Mouse (Mus musculus) MEL (cell line): ENCODE results near the gene Rnf44. TPM values are rescaled to one million over a fixed set of nuclear protein-coding genes. Genes with fewer than 3 reads are reported as not detected.

ENCODE experiments used
- DNase-seq: peaks from one replicate; pipeline ENCODE4 v3.0.0; 2011; ENCODE audit warnings: low read depth, low spot score
- H3K27ac ChIP-seq: 2 replicates; pipeline ENCODE4 v1.5.1; 2012; ENCODE audit warnings: low read depth, mild to moderate bottlenecking, control low read depth, low read length, moderate library complexity; ENCODE audit not compliant: control insufficient read depth
- H3K27me3 ChIP-seq, 2 experiments: fragments of 150-350 bp in 1 of 2; sonication (generic) in 1 of 2; 2 replicates each; pipeline ENCODE4 v1.6.1; 2012; ENCODE audit warnings: low read length in 2 of 2, mild to moderate bottlenecking in 2 of 2, improper control_type of control experiment in 1 of 2, moderate library complexity in 1 of 2; ENCODE audit not compliant: insufficient read depth in 2 of 2, control insufficient read depth in 1 of 2
- H3K36me3 ChIP-seq, 2 experiments: 2 replicates each; pipeline ENCODE4 v1.6.1; 2012 to 2014; ENCODE audit warnings: low read length in 2 of 2, improper control_type of control experiment in 1 of 2, inconsistent platforms in 1 of 2, mild to moderate bottlenecking in 1 of 2; ENCODE audit not compliant: insufficient read depth in 2 of 2, control insufficient read depth in 1 of 2
- H3K4me1 ChIP-seq, 2 experiments: fragments of 150-350 bp in 1 of 2; sonication (generic) in 1 of 2; 2 replicates each; pipeline ENCODE4 v1.6.1; 2012; ENCODE audit warnings: low read length in 2 of 2, improper control_type of control experiment in 1 of 2, mild to moderate bottlenecking in 1 of 2; ENCODE audit not compliant: insufficient read depth in 2 of 2, control insufficient read depth in 1 of 2
- H3K4me3 ChIP-seq, 2 experiments: fragments of 150-350 bp in 1 of 2; sonication (generic) in 1 of 2; 2 replicates each; pipeline ENCODE4 v1.5.1; 2012; ENCODE audit warnings: low read depth in 2 of 2, low read length in 2 of 2, mild to moderate bottlenecking in 2 of 2, moderate library complexity in 2 of 2, control low read depth in 1 of 2, improper control_type of control experiment in 1 of 2; ENCODE audit not compliant: control insufficient read depth in 1 of 2, insufficient read depth in 1 of 2
- H3K79me2 ChIP-seq: 2 replicates; pipeline ENCODE4 v1.6.1; 2012; ENCODE audit warnings: mild to moderate bottlenecking, low read length, moderate library complexity; ENCODE audit not compliant: control insufficient read depth, poor library complexity, insufficient read depth
- H3K9ac ChIP-seq: 2 replicates; pipeline ENCODE4 v1.6.1; 2012; ENCODE audit warnings: low read depth, mild to moderate bottlenecking, control low read depth, low read length, moderate library complexity; ENCODE audit not compliant: control insufficient read depth, poor library complexity, severe bottlenecking
- H3K9me3 ChIP-seq: fragments of 150-350 bp; sonication (generic); replicated peaks from 2 replicates; pipeline ENCODE4 v1.6.1; 2012; ENCODE audit warnings: mild to moderate bottlenecking, low read length, improper control_type of control experiment, moderate library complexity; ENCODE audit not compliant: insufficient read depth
- E2F4 ChIP-seq: IDR thresholded peaks from 2 replicates; pipeline ENCODE4 v1.6.1; 2011; ENCODE audit warnings: low read depth, low read length, improper control_type of control experiment, borderline replicate concordance
- ZNF384 ChIP-seq: IDR thresholded peaks from 2 replicates; pipeline ENCODE4 v1.6.1; 2012; ENCODE audit warnings: low read depth, mild to moderate bottlenecking, inconsistent platforms, low read length, improper control_type of control experiment
- polyA plus RNA-seq, 2 experiments: library from polyadenylated mRNA; stranded (reverse) in 1 of 2; unstranded in 1 of 2; fragments of >175 nt in 1 of 2; fragments of >200 nt in 1 of 2; gene quantifications; 2 replicates each; pipeline versions ENCODE4 v1.2.1 to v1.2.4; 2012; ENCODE audit warnings: low replicate concordance in 2 of 2, low read depth in 1 of 2; ENCODE audit not compliant: insufficient read length in 2 of 2, insufficient read depth in 1 of 2, missing spikeins in 1 of 2
- total RNA-seq: library from RNA; depleted of rRNA; stranded (reverse); fragments of 300-350 nt; gene quantifications from 2 replicates; pipeline ENCODE4 v1.2.3, GENCODE M21; 2012; rRNA removed

The Rnf44 gene
- total and polyA plus RNA-seq, 3 experiments: 10.7 to 60.5 TPM; not detected in 1

- TF ChIP-seq E2F4 (no peak), ZNF384 (peak; percentile 55; the same call in 1 of the 2 replicates)
- H3K9me3 ChIP-seq: no peaks in the 10 kb centered on the region
- H3K9ac ChIP-seq: no peak overlapping the region
- no peaks in the 10 kb centered on the region for H3K27me3 ChIP-seq
- no peak overlapping the region for H3K4me3 ChIP-seq
- H3K79me2 ChIP-seq: peaks cover 14% of the 10 kb centered on the region; the same call in 1 of the 2 replicates
- no peak overlapping the region for H3K27ac ChIP-seq
- H3K36me3 ChIP-seq: peaks cover 0 to 8% of the 10 kb centered on the region in 2 experiments; a peak in 2 of 4 replicates
- no peaks in the 10 kb centered on the region for H3K4me1 ChIP-seq
- DNase-seq: no peak
Observed at GRCm38 (mm10) chr13:54632731-54633277, 60.9 kb downstream of the Rnf44 start.

Other genes starting within 250 kb of the Rnf44 start
- gene Thoc3, start 225.1 kb downstream of the Rnf44 start, total RNA-seq: 89.6 and 94.0 TPM in 2 replicates
- gene Thoc3, start 225.1 kb downstream of the Rnf44 start, polyA plus RNA-seq: 100 to 1,000 TPM in 1 of 2 experiments, not detected in 1; 109 TPM
- 4.9 and 5.6 TPM in 2 replicates for gene Simc1, start 190.1 kb downstream of the Rnf44 start, total RNA-seq
- gene Simc1, start 190.1 kb downstream of the Rnf44 start, polyA plus RNA-seq: 10 to 100 TPM in 1 of 2 experiments, not detected in 1; 11.9 TPM
- gene 4833439L19Rik, start 128.5 kb downstream of the Rnf44 start, total RNA-seq: 32.0 and 34.2 TPM in 2 replicates
- 10 to 100 TPM in 1 of 2 experiments, not detected in 1; 53.8 TPM for gene 4833439L19Rik, start 128.5 kb downstream of the Rnf44 start, polyA plus RNA-seq
- 3.8 and 5.1 TPM in 2 replicates for gene Arl10, start 118.9 kb downstream of the Rnf44 start, total RNA-seq
- gene Arl10, start 118.9 kb downstream of the Rnf44 start, polyA plus RNA-seq: 10 to 100 TPM in 1 of 2 experiments, not detected in 1; 10.9 TPM
- gene Nop16, start 103.8 kb downstream of the Rnf44 start, total RNA-seq: 126 and 131 TPM in 2 replicates
- gene Nop16, start 103.8 kb downstream of the Rnf44 start, polyA plus RNA-seq: 100 to 1,000 TPM in 1 of 2 experiments, not detected in 1; 172 TPM
- gene Higd2a, start 103.7 kb downstream of the Rnf44 start, total RNA-seq: 54.0 and 59.8 TPM in 2 replicates
- 100 to 1,000 TPM in 1 of 2 experiments, not detected in 1; 131 TPM for gene Higd2a, start 103.7 kb downstream of the Rnf44 start, polyA plus RNA-seq
- 23.5 and 25.0 TPM in 2 replicates for gene Cltb, start 82.6 kb downstream of the Rnf44 start, total RNA-seq
- gene Cltb, start 82.6 kb downstream of the Rnf44 start, polyA plus RNA-seq: 10 to 100 TPM in 1 of 2 experiments, not detected in 1; 59.9 TPM
- 27.8 and 31.4 TPM in 2 replicates for gene Faf2, start 72.1 kb downstream of the Rnf44 start, total RNA-seq
- 10 to 100 TPM in 1 of 2 experiments, not detected in 1; 39.3 TPM for gene Faf2, start 72.1 kb downstream of the Rnf44 start, polyA plus RNA-seq
- gene Cdhr2, start 7.6 kb upstream of the Rnf44 start, total RNA-seq: not detected in 2 replicates
- not detected for gene Cdhr2, start 7.6 kb upstream of the Rnf44 start, polyA plus RNA-seq
- gene Gprin1, start 56.0 kb upstream of the Rnf44 start, total RNA-seq: not detected in 2 replicates
- not detected for gene Gprin1, start 56.0 kb upstream of the Rnf44 start, polyA plus RNA-seq
- gene Sncb, start 72.7 kb upstream of the Rnf44 start, total RNA-seq: not detected in 2 replicates
- not detected for gene Sncb, start 72.7 kb upstream of the Rnf44 start, polyA plus RNA-seq
- gene Eif4e1b, start 90.1 kb upstream of the Rnf44 start, total RNA-seq: not detected in 2 replicates
- gene Eif4e1b, start 90.1 kb upstream of the Rnf44 start, polyA plus RNA-seq: not detected
- gene Tspan17, start 95.5 kb upstream of the Rnf44 start, total RNA-seq: 3.3 and 4.1 TPM in 2 replicates
- gene Tspan17, start 95.5 kb upstream of the Rnf44 start, polyA plus RNA-seq: 10 to 100 TPM in 1 of 2 experiments, not detected in 1; 23.0 TPM